Mouse (Mus musculus): Measurements from ENCODE around the gene Slc39a11. TPM values are rescaled to one million over a fixed set of nuclear protein-coding genes. Genes with fewer than 3 reads are reported as not detected.

Gene Slc39a11
- total and polyA plus RNA-seq, 3 experiments, result 5.0 to 9.9 (median 5.3) TPM

DNA sequence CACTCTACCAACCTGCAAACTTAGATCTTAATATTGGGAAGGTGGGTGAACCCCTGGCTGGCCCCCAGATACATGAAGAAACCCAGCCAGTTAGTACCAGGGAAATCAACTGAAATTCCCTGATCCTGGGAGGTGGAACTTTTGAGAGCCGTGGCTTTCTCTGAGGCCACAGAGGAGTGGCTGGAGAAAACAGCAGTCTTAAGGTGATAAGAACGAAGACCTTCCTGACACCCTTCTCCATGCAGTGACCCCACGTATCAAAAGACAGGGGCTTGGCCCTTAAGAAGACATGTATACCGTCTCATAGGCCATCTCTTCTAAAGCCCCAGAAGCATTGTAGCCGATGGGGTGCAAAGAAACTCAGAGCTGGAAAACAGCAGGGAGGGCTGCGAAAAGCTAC is 146.9 kb downstream of the Slc39a11 start:
- H3K4me3 ChIP-seq (ENCODE audit: low read depth, low read length), result no peak overlapping the region
- H3K27me3 ChIP-seq (ENCODE audit: insufficient read depth, low read length), result no peaks in the 10 kb centered on the region
- TF ChIP-seq TAL1 (conservative IDR thresholded peaks at IDR 0.05; ENCODE audit: low read depth, low read length), result no peak
- TF ChIP-seq GATA1 (IDR thresholded peaks at IDR 0.05; ENCODE audit: borderline replicate concordance, low read length), result no peak
- TF ChIP-seq GATA2 (IDR thresholded peaks at IDR 0.05; ENCODE audit: borderline replicate concordance, low read depth, low read length), result no peak
- no peak for TF ChIP-seq POLR2AphosphoS5 (IDR thresholded peaks at IDR 0.05; ENCODE audit: insufficient replicate concordance, low read depth, low read length)
- no peak for TF ChIP-seq CTCF (IDR thresholded peaks at IDR 0.05; ENCODE audit: low read depth, low read length)
- H3K9me3 ChIP-seq (replicated peaks), result peaks cover 27% of the 10 kb centered on the region
- DNase-seq (ENCODE audit: low spot score), result no peak
- ATAC-seq (ENCODE audit: extremely low read depth, insufficient number of reproducible peaks, low FRiP score, poor library complexity, severe bottlenecking), result no peak
- peaks cover 13% of the 10 kb centered on the region for H3K36me3 ChIP-seq (replicated peaks)
- 0 out of 2 replicates have a peak, but pooled peaks cover 2% of the 10 kb centered on the region for H3K4me1 ChIP-seq (ENCODE audit: insufficient read depth, low read depth, low read length)

GRCm38 (mm10) chr11:113500631-113501305 is 149.1 kb downstream of the Slc39a11 start:
- no peaks in the 10 kb centered on the region for H3K27me3 ChIP-seq (ENCODE audit: insufficient read depth, low read length)
- DNase-seq (ENCODE audit: low spot score) (no peak), ATAC-seq (ENCODE audit: extremely low read depth, insufficient number of reproducible peaks, low FRiP score, poor library complexity, severe bottlenecking) (no peak)
- H3K4me3 ChIP-seq (ENCODE audit: low read depth, low read length), result no peak overlapping the region
- H3K9me3 ChIP-seq (replicated peaks), result peaks cover 29% of the 10 kb centered on the region
- peaks cover 11% of the 10 kb centered on the region for H3K36me3 ChIP-seq (replicated peaks)
- TF ChIP-seq GATA1 (IDR thresholded peaks at IDR 0.05; ENCODE audit: borderline replicate concordance, low read length), result no peak
- TF ChIP-seq GATA2 (IDR thresholded peaks at IDR 0.05; ENCODE audit: borderline replicate concordance, low read depth, low read length), result no peak
- no peak for TF ChIP-seq TAL1 (conservative IDR thresholded peaks at IDR 0.05; ENCODE audit: low read depth, low read length)
- TF ChIP-seq POLR2AphosphoS5 (IDR thresholded peaks at IDR 0.05; ENCODE audit: insufficient replicate concordance, low read depth, low read length), result no peak
- TF ChIP-seq CTCF (IDR thresholded peaks at IDR 0.05; ENCODE audit: low read depth, low read length), result no peak
- H3K4me1 ChIP-seq (ENCODE audit: insufficient read depth, low read depth, low read length), result 0 out of 2 replicates have a peak, but pooled peaks cover 2% of the 10 kb centered on the region

GRCm38 (mm10) chr11:113498889-113499288 is 151.0 kb downstream of the Slc39a11 start:
- peaks cover 32% of the 10 kb centered on the region for H3K9me3 ChIP-seq (replicated peaks)
- TF ChIP-seq GATA1 (IDR thresholded peaks at IDR 0.05; ENCODE audit: borderline replicate concordance, low read length) (no peak), CTCF (IDR thresholded peaks at IDR 0.05; ENCODE audit: low read depth, low read length) (no peak), TAL1 (conservative IDR thresholded peaks at IDR 0.05; ENCODE audit: low read depth, low read length) (no peak), GATA2 (IDR thresholded peaks at IDR 0.05; ENCODE audit: borderline replicate concordance, low read depth, low read length) (no peak), POLR2AphosphoS5 (IDR thresholded peaks at IDR 0.05; ENCODE audit: insufficient replicate concordance, low read depth, low read length) (no peak)
- no peaks in the 10 kb centered on the region for H3K4me1 ChIP-seq (ENCODE audit: insufficient read depth, low read depth, low read length)
- DNase-seq (ENCODE audit: low spot score) (no peak), ATAC-seq (ENCODE audit: extremely low read depth, insufficient number of reproducible peaks, low FRiP score, poor library complexity, severe bottlenecking) (no peak)
- H3K36me3 ChIP-seq (replicated peaks), result peaks cover 5% of the 10 kb centered on the region
- no peaks in the 10 kb centered on the region for H3K27me3 ChIP-seq (ENCODE audit: insufficient read depth, low read length)
- H3K4me3 ChIP-seq (ENCODE audit: low read depth, low read length), result no peak overlapping the region

GRCm38 (mm10) chr11:113494021-113494546 is 155.8 kb downstream of the Slc39a11 start:
- no peak overlapping the region for H3K4me3 ChIP-seq (ENCODE audit: low read depth, low read length)
- peaks cover 44% of the 10 kb centered on the region for H3K9me3 ChIP-seq (replicated peaks)
- H3K36me3 ChIP-seq (replicated peaks), result no peaks in the 10 kb centered on the region
- no peaks in the 10 kb centered on the region for H3K4me1 ChIP-seq (ENCODE audit: insufficient read depth, low read depth, low read length)
- no peak for ATAC-seq (ENCODE audit: extremely low read depth, insufficient number of reproducible peaks, low FRiP score, poor library complexity, severe bottlenecking)
- H3K27me3 ChIP-seq (ENCODE audit: insufficient read depth, low read length), result no peaks in the 10 kb centered on the region
- TF ChIP-seq CTCF (IDR thresholded peaks at IDR 0.05; ENCODE audit: low read depth, low read length) (no peak), GATA2 (IDR thresholded peaks at IDR 0.05; ENCODE audit: borderline replicate concordance, low read depth, low read length) (no peak), TAL1 (conservative IDR thresholded peaks at IDR 0.05; ENCODE audit: low read depth, low read length) (no peak), POLR2AphosphoS5 (IDR thresholded peaks at IDR 0.05; ENCODE audit: insufficient replicate concordance, low read depth, low read length) (no peak), GATA1 (IDR thresholded peaks at IDR 0.05; ENCODE audit: borderline replicate concordance, low read length) (no peak)
- DNase-seq (ENCODE audit: low spot score), result no peak

DNA sequence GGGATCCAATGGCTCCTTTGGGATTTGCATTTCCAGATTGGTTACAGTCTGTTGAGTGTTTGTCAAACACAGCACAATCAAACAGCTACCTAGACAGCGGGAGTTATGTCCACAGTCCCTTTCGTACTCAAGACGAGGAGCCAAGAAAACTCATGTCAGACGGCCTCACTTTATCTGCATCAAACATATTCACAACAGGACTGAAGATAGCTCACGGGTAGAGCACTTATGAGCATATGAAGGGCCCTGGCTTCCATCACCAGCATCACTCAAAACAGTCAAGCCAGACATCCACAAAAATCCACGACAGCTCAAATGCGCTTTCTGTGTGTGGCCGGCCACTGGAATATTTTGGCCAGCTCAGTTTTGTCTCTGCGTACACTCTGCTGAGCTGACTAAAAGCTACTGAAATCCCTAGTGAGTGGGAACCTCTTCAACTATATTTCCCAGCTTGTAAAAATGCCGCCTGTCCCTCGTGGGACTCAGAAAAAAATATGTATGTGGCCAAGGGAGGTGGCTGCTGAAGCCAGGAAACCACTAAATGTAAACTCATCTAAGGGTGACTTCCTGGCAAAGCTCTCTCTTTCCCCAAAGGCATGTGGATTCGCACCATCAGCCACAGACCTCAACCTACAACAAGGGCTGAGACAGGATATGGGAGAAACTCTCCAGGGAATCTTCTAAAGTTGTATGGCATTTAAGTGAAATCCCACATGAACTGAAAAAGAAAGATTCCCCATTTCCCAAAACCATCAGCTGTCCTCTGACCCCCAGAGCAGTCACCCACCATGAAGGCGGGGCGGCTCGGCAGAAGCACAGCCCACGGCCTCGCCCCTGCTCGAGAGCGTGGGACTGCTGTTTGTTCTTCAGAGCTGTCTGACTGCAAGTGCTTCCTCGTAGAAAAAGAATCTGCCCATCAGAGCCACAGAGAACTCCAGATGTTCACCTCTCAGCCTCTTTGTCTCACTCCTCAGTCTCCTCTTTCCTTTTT is 159.1 kb downstream of the Slc39a11 start:
- ATAC-seq (ENCODE audit: extremely low read depth, insufficient number of reproducible peaks, low FRiP score, poor library complexity, severe bottlenecking), result no peak
- H3K9me3 ChIP-seq (replicated peaks), result peaks cover 48% of the 10 kb centered on the region
- TF ChIP-seq GATA2 (IDR thresholded peaks at IDR 0.05; ENCODE audit: borderline replicate concordance, low read depth, low read length) (no peak), GATA1 (IDR thresholded peaks at IDR 0.05; ENCODE audit: borderline replicate concordance, low read length) (no peak), POLR2AphosphoS5 (IDR thresholded peaks at IDR 0.05; ENCODE audit: insufficient replicate concordance, low read depth, low read length) (no peak), CTCF (IDR thresholded peaks at IDR 0.05; ENCODE audit: low read depth, low read length) (no peak), TAL1 (conservative IDR thresholded peaks at IDR 0.05; ENCODE audit: low read depth, low read length) (no peak)
- DNase-seq (ENCODE audit: low spot score), result no peak
- no peak overlapping the region for H3K4me3 ChIP-seq (ENCODE audit: low read depth, low read length)
- no peaks in the 10 kb centered on the region for H3K4me1 ChIP-seq (ENCODE audit: insufficient read depth, low read depth, low read length)
- no peaks in the 10 kb centered on the region for H3K36me3 ChIP-seq (replicated peaks)
- H3K27me3 ChIP-seq (ENCODE audit: insufficient read depth, low read length), result no peaks in the 10 kb centered on the region
